Mouse (Mus musculus) CD4-positive naive resting alpha-beta T cell, adult 57 days (primary cell): ENCODE measurements around the gene Gm20683. TPM values are rescaled to one million over a fixed set of nuclear protein-coding genes. Genes with fewer than 3 reads are reported as not detected.

ENCODE experiments used
- total RNA-seq: library from RNA; stranded (reverse); gene quantifications from one replicate; pipeline ENCODE4 v1.2.4, GENCODE M21; 2023

Gm20683 gene
- total RNA-seq, 1 experiment from 2014 or later = 11.6 TPM

Other genes with a start within 250 kb of the Gm20683 start
- gene Gng13, start 124.6 kb downstream of the Gm20683 start, total RNA-seq = not detected
- gene Chtf18, start 114.3 kb downstream of the Gm20683 start, total RNA-seq = 7.2 TPM
- gene Rpusd1, start 114.1 kb downstream of the Gm20683 start, total RNA-seq = 5.6 TPM
- not detected for gene Mslnl, start 105.7 kb downstream of the Gm20683 start, total RNA-seq
- 2.0 TPM for gene Msln, start 87.4 kb downstream of the Gm20683 start, total RNA-seq
- 18.2 TPM for gene Narfl, start 68.0 kb downstream of the Gm20683 start, total RNA-seq
- 28.0 TPM for gene Haghl, start 56.1 kb downstream of the Gm20683 start, total RNA-seq
- not detected for gene Ccdc78, start 55.2 kb downstream of the Gm20683 start, total RNA-seq
- gene Fam173a, start 48.9 kb downstream of the Gm20683 start, total RNA-seq = 56.0 TPM
- gene AC134908.4, start 46.1 kb downstream of the Gm20683 start, total RNA-seq = not detected
- gene Metrn, start 44.6 kb downstream of the Gm20683 start, total RNA-seq = 22.5 TPM
- gene Fbxl16, start 32.7 kb downstream of the Gm20683 start, total RNA-seq = not detected
- 19.9 TPM for gene Wdr24, start 18.1 kb downstream of the Gm20683 start, total RNA-seq
- 32.6 TPM for gene Jmjd8, start 12.9 kb downstream of the Gm20683 start, total RNA-seq
- 74.2 TPM for gene Stub1, start 8.4 kb downstream of the Gm20683 start, total RNA-seq
- 11.7 TPM for gene Rhbdl1, start 4.5 kb downstream of the Gm20683 start, total RNA-seq
- 77.4 TPM for gene Rhot2, start 3.1 kb upstream of the Gm20683 start, total RNA-seq
- 28.6 TPM for gene Wdr90, start 19.7 kb upstream of the Gm20683 start, total RNA-seq
- gene Mcrip2, start 27.0 kb upstream of the Gm20683 start, total RNA-seq = 3.6 TPM
- gene Mettl26, start 33.3 kb upstream of the Gm20683 start, total RNA-seq = 29.1 TPM
- gene Wfikkn1, start 39.1 kb upstream of the Gm20683 start, total RNA-seq = 9.4 TPM
- gene Rab40c, start 78.0 kb upstream of the Gm20683 start, total RNA-seq = 22.2 TPM
- 56.0 TPM for gene Pigq, start 103.2 kb upstream of the Gm20683 start, total RNA-seq
- not detected for gene Nhlrc4, start 103.2 kb upstream of the Gm20683 start, total RNA-seq
- gene A930017K11Rik, start 110.8 kb upstream of the Gm20683 start, total RNA-seq = not detected
- gene Capn15, start 144.0 kb upstream of the Gm20683 start, total RNA-seq = 40.8 TPM
- 22.1 TPM for gene Rab11fip3, start 227.8 kb upstream of the Gm20683 start, total RNA-seq
- gene Decr2, start 248.6 kb upstream of the Gm20683 start, total RNA-seq = 5.7 TPM